Mouse (Mus musculus): ENCODE measurements around the gene H2al1a.

H2al1a gene

GRCm38 (mm10) chrX:11345762-11346161, 46.7 kb downstream of the H2al1a start:
- no peak for DNase-seq (ENCODE audit: low spot score)

DNA sequence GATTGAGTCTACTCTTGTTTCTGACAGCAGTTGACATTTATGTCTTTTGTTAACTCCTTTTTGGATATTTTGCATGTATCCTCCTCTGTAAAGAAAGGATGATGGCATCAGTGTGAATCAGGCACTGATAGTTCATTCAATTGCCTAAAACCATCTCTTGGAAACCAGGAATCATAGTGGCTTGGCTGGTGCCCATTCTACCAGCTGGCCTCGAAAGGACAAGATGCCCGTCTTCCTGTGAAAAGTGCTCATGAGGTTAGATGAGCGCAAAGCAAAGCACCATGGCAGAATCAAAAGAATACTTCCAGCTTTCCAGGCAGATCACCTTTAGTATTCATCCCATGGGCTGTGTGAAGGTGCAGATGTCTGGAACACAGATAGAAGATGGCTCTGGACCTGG, 47.7 kb downstream of the H2al1a start:
- DNase-seq (ENCODE audit: low spot score) = no peak
